Mouse (Mus musculus) fat pad, adult 2 months (tissue): Measurements from ENCODE around the gene Map3k6.

ENCODE experiments used
- DNase-seq: peaks from one replicate; pipeline ENCODE4 v3.0.0-alpha.2; 2011; ENCODE audit warnings: low read depth, low spot score; ENCODE audit errors: extremely low read depth

The Map3k6 gene

DNA sequence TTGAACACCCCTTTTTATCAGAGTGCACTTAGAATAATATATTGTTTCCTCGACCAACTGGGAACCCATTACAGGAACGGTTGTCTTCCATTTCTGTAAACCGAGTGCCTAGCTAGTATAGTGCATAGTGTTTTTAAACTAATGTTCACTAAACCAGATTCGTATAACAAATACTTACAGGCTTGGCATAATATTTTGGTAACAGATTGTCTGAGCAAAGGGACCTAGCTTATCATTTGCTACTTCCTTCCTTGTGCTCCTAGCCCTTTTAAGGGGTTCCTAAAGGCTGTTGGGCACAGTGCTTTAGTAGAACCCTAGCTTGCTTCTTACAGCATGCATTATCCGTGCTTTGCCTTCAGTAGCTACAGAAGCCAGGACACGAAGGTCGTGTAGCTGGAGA is 40.9 kb downstream of the Map3k6 start:
- no peak for DNase-seq

DNA sequence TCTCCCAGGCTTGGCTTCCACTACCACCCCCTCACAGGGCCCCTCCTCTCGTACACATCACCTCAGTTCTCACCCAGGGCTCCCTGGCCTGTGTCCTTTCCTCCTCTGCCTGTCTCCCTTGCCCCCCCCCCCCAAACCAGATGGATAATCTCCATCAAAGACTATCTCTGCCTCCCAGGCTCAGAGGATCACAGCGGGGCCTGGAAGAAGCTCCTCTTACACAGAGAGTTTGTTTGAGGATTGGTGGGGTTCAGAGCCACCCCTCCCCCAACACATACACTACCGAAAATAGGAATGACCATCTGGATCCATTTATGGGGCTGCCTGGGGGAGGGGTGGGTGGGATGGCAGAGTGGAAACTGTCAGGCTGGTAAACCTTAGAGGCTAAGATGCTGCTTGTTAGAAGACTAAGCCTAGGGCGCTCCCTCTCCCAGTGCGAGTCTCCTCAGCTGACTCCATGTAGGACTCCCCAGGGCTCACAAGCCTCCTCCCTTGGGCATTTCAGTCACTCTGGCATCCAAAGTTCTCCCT is 41.4 kb downstream of the Map3k6 start:
- no peak for DNase-seq

DNA sequence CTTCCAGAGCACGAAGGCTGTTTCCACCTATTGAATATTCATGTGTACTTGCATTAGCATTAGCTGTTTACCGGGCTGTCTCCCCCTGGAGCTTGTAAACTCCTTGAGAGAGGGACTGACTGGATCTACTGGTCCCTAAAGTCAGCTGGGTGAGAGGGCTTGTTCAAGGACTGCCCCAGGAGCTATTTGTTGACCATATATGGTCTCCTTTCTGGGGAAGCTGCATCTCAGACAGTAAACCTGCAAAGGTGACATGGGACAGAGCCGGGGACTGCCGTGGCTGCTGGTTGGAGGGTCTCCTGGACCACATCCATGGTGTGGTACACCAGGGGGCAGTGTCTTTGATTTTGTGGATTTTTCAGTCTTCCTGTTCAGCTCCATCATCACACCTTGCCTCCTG is 42.0 kb downstream of the Map3k6 start:
- no peak for DNase-seq

DNA sequence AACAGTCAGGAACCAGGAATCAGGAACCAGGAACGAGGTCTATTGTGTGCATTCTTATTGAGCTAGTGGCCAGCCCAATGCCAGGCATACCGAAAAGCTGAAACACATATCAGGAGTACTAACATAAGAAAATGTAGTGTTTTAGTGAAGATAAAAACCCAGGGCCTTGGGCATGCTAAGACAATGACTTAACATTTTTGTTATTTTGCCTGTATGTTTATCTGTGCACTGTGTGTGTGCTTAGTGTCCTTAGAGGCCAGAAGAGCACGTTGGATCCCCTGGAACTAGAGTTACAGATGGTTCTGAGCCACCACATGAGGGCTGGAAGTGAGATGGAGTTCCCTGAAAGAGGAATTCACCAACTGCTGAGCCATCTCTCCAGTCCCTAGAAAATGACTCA is 44.7 kb downstream of the Map3k6 start:
- DNase-seq = no peak

DNA sequence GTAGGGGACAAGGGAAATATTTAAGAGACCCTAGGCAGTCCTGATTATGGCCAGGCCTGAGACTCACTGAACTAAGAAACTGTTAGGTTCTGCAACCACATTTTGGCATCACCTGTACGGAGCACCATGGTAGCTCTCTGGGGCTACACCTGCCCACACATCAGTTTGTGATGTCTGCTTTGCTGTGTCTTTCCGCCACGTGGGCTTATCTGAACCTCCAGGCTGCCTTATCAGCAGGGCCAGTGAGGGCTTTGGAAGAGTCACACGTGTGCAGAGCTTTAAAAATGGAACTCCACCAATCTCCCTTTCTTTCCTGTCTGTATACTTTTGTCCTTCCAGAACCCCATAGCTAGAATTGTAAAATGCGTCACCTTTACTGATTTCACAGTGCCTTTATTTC is 45.3 kb downstream of the Map3k6 start:
- no peak for DNase-seq

DNA sequence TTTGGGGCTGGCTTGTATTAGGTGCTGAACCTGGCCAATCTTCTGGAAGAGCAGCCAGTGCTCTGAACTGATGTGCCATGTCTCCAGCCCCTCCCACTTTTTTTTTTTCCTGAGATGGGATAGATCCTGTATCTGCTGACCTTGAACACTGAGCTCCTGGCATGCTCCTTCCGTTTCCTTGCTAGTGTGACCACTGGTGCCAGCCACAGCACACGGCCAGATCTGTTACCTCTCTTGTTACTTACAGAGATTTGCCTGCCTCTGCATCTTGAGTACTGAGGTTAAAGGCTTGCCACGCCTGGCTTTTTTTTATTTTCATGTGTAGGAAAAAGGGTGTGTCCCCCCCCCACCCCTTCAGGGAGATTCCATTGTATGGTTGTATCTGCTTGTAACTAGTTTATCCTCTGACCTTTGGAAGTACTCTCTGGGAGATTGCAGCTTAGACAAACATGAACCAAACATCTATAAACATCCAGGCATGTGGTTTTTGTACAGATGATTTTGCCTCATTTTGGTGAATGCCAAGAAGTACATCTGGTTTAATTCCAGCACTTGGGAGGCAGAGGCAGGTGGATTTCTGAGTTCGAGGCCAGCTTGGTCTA is 46.0 kb downstream of the Map3k6 start:
- no peak for DNase-seq

DNA sequence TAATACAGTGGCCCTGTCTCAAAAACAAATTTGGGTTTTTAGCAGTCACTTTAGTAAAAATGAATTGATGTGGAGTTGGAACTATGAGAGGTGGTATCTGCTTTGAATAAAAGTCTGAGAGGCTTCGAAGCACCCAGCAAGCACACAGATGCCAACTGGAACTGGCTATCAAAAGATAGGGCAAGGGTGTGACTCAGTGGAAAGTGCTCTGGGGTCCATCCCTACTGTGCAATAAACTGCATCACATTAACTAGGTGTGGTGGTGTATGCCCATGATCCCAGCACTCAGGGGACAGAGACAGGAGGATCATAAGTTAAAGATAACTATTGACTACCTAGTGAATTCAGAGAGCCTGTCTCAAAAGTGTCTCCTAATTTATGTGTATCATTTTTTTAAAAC is 50.6 kb downstream of the Map3k6 start:
- no peak for DNase-seq

DNA sequence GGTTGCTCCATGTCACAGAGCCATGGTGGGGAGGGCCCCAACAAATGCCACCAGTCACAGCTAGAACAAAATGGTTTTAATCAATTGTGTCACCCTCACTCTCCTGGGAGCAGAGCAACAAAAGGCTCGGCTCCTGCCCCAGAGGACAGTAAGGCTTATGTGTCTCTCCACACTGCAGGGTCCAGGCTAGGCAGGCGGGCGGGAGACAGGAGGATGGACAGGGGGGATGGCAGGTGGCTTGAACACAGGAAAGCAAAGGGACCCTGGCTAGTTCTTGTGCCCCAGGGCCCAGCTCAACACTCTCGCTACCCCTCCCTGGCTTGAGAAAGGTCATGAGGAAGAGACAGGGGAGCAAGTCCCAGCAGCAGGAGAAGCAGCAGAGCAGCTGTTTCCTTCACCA is 51.8 kb downstream of the Map3k6 start:
- no peak for DNase-seq

DNA sequence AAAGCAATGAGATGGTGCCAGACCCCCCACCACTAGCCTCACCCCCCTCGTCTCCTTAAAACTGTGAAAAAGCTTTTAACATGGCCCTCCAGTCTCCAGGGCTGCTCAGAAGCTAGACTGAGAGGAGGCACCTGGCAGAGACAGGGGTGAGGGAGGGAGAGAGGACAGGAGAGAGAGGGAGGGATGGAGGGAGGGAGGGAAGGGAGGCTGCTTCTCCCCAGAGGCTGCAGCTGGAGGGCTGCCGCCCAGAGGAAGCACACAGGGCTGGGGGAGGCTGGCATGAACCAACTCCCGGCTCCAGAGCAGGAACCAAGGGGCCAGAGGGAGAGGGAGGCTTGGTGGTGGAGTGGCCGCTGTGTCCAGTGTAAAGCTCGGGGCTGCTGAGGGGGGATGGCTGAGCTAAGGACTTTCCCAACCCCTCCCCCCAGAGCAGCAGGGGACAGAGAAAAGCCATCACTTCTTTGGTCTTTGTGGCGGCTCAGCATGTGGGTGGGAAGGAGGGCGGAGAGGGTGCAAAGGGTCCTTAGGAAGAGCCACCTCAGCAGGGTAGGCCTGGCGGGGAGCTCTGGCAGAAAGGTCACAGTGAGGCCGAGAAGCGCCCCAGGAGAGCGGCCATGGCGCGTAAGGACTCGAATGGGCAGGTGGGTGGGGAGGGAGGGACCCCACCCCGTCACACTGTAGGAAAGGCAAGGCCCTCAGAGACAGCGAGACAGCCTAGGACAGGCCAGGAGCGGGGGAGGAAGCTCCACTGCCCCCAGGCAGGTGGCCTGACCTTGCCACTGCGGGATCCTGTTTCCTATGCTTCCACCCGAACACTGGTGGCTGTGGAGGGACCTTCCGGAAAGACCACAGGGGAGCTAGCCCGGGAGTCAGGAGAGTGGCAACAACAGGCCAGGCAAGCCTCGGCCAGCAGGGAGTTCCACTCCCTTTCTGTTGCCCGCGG is 52.6 kb downstream of the Map3k6 start:
- DNase-seq = no peak

DNA sequence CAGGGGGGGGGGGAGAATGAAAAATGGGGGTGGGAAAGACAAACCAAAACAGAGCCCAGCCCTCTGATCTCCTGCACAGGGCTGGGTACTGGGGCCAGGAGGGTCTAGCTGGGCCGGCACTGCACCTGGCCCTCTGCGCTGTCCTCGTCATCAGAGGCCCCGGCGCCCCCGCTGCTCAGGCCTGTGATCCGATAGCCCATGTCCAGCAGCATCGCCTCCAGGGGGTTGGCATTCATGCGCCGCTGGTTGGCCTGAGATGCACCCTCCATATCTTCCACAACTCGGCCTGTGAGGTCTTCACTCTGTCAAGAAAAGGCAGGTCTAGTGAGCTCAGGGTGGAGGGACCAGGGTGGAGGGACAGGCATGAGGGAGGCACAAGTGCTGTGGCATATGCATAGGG is 53.5 kb downstream of the Map3k6 start:
- DNase-seq = no peak

DNA sequence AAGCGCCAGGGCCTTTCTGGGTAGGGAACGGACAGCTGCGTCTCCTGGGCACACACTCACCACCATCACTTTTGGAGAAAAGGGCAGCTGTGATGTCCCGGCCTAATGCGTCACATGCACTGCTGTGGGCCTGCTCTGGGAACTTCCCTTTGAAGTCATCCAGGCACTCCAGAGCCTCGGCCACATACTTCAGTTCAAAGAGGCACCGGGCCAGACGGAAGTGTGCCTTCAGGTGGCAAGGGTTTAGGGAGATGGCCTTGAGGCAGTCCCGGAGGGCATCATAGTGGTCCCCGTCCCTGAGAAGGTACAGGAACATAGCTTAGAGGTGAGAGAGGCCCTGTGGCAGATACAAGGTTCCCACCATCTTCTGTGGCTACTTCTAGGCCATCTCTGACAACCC is 56.7 kb downstream of the Map3k6 start:
- DNase-seq = no peak

DNA sequence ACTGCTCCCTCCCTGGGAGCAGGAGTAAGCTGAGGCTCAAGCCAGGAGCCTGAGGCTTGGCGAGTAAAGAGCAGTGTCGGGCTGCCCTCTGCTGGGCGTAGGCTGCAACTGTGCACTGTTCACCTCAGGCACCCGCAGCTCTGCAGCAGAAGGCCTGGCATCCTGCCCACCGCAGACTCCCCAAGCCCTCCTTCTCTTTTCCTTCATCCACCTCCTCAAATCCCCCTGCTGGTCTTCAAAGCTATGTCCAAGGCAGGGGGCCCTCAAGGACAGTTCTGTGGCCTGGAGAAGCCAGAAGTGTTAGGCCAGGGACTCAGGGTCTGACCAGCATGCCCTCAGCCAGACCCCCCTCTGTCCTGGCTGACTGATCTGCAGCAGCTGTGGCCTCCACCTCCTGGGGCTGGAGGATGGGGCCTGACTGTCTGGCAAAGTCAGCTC is 57.2 kb downstream of the Map3k6 start:
- DNase-seq = no peak

DNA sequence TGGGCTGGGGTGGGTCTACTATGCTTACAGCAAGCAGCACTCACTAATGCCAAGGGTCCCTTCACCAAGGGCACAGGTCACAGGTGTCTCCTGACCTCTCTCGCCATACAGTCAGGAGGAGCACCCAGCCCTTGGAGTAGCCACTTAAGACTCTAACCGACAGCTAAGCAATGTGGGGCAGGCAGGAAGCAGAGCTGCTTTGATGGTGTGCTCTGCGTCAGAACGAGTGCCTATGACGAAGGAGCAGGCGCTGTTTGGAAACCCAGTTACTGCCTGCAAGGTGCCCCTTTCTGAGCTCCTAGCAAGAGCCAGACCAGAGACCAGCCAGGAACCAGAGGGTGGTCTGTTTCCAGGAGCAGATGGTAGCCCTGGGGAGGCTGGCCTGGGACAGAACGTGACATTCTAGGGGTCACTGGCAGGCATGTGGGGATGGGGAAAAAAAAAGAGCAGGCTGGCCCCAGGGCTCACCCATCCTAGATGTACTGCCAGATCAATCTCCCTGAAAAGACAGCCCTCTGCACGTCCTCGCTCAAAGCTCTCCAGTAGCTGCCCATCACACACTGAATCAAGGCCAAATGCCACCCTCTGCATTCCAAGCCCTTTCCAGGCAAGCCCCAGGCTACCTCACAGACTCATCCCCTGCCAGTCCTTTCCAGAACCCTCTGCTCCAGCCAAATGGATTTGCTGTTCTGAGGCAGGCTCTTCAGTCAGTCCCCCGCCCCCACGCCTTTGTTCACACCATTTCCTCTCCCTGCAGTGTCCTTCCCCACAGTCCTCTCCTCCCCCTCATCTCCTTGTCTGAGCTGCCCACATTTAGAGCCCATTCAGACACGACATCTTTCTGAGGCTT is 58.1 kb downstream of the Map3k6 start:
- DNase-seq = peak; percentile 91

DNA sequence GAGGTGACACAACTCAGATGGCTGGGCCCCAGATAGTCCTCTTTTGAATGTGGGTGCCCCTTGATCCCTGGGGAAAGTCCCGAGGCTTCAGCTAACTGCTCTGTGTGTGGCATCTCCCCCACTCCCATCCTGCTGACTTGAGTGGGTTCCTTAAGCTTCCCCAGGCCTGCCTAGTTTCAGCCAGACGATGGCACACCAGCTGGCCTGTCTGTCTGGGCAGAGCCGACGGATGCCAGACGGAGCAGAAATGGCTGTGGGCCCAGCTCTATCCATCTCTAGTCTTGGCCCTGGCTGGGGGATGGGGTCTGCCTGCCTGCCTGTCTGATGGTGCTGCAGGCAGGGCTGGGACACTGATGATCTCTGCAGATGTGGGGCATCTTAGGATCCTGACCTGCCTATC is 59.1 kb downstream of the Map3k6 start:
- no peak for DNase-seq

DNA sequence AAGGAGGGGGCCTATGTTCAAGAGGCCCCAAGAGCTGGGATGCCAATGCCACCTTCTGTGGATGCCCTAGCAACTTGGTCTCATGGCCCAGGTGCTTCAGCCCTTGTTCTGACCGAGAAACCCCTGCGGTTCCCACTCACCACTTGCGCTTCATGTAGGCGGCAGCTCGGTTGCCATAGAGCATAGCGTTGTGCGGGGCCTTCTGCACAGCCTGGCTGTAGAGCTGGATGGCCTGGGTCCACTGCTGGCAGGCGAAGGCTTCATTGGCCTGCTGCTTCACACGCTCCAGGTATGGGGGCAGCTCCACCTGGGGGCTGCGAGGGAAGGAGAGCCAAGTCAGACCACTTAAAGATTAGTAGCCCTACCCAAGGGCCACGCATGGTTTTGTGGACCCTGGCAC is 59.8 kb downstream of the Map3k6 start:
- no peak for DNase-seq

DNA sequence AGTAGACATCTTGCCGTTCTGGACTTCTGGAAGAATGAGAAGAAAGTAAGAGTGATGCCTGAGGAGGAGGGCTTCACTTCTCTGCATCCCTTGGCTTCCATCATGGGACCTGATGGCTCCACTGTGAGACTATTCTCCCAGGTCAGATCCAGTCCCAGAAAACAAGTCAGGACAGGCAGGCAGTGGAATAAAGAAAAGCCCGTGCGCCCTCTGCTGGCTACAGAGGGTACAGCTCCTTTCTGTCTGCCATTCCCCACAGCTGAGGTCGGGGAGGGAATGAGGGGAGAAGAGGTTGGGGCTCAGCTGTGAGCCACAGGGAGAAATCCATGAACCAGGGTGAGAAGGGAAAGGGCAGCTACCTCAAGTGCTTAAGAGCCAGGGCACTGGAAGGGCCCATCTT is 61.2 kb downstream of the Map3k6 start:
- no peak for DNase-seq
